Mouse (Mus musculus) midbrain, embryonic 12.5 days (tissue): Measurements from ENCODE around the gene Lifr. TPM values are rescaled to one million over a fixed set of nuclear protein-coding genes. Genes with fewer than 3 reads are reported as not detected.

Source experiments
- ATAC-seq: fragments of 200-750 bp; cut with Nextera tagmentation; 2 replicates; pipeline ENCODE4 v1.8.0; 2017; ENCODE audit warnings: low read depth, moderate TSS enrichment, moderate library complexity; ENCODE audit not compliant: low FRiP score
- H3K27ac ChIP-seq: fragments of 300-500 bp; sonication (generic); replicated peaks from 2 replicates; pipeline ENCODE4 v1.5.1; 2016; ENCODE audit warnings: mild to moderate bottlenecking
- H3K27me3 ChIP-seq: fragments of 300-500 bp; sonication (generic); 2 replicates; pipeline ENCODE4 v1.6.1; 2016; ENCODE audit warnings: mild to moderate bottlenecking
- H3K36me3 ChIP-seq: fragments of 300-500 bp; sonication (generic); 2 replicates; pipeline ENCODE4 v1.6.1; 2016
- H3K4me1 ChIP-seq: fragments of 300-500 bp; sonication (generic); 2 replicates; pipeline ENCODE4 v1.6.1; 2016
- H3K4me2 ChIP-seq: fragments of 300-500 bp; sonication (generic); replicated peaks from 2 replicates; pipeline ENCODE4 v1.6.1; 2016; ENCODE audit warnings: mild to moderate bottlenecking, moderate library complexity
- H3K4me3 ChIP-seq: fragments of 300-500 bp; sonication (generic); 2 replicates; pipeline ENCODE4 v1.5.1; 2016; ENCODE audit warnings: mild to moderate bottlenecking
- H3K9ac ChIP-seq: fragments of 300-500 bp; sonication (generic); replicated peaks from 2 replicates; pipeline ENCODE4 v1.6.1; 2016; ENCODE audit warnings: mild to moderate bottlenecking, moderate library complexity
- H3K9me3 ChIP-seq: fragments of 300-500 bp; sonication (generic); 2 replicates; pipeline ENCODE4 v1.6.1; 2016; ENCODE audit warnings: mild to moderate bottlenecking
- WGBS: fragments of 180-500 bp; shearing (Covaris S2); methylation state at CpG from one replicate; pipeline ENCODE4 v1.1.7; 2016; 5-methylcytosine and 5-hydroxymethylcytosine counted together
- polyA plus RNA-seq: library from polyadenylated mRNA; unstranded; fragments of >200 nt; fragmentation: Nextera tagmentation; extraction: Ambion mirVana; gene quantifications from 2 replicates; pipeline ENCODE4 v1.2.1, GENCODE M21; 2016

Lifr gene
- polyA plus RNA-seq, 1 experiment from 2014 or later, result 9.2 TPM

- Histone ChIP-seq H3K4me3 (no peak overlapping the region), H3K36me3 (no peaks in the 10 kb centered on the region), H3K9ac (no peak overlapping the region), H3K4me1 (peaks cover 7% of the 10 kb centered on the region), H3K4me2 (no peak overlapping the region), H3K27me3 (peaks cover 14% of the 10 kb centered on the region), H3K9me3 (no peaks in the 10 kb centered on the region), H3K27ac (no peak overlapping the region)
- ATAC-seq, result no peak
- WGBS, result 58% methylated on average over 11 of the region's 11 CpGs
Measured at GRCm38 (mm10) chr15:7134454-7135052, 44.1 kb downstream of the Lifr start.

- Histone ChIP-seq H3K36me3 (no peaks in the 10 kb centered on the region), H3K27ac (no peak overlapping the region), H3K27me3 (peaks cover 7% of the 10 kb centered on the region), H3K9me3 (no peaks in the 10 kb centered on the region), H3K4me2 (no peak overlapping the region), H3K9ac (no peak overlapping the region), H3K4me3 (no peak overlapping the region), H3K4me1 (no peaks in the 10 kb centered on the region)
- ATAC-seq, result no peak
- 89% methylated on average over 6 of the region's 6 CpGs for WGBS
Measured at GRCm38 (mm10) chr15:7135982-7136562, 45.7 kb downstream of the Lifr start.

GRCm38 (mm10) chr15:7136912-7137311 lies 46.5 kb downstream of the Lifr start:
- ATAC-seq, result no peak
- Histone ChIP-seq H3K4me2 (no peak overlapping the region), H3K36me3 (no peaks in the 10 kb centered on the region), H3K9me3 (no peaks in the 10 kb centered on the region), H3K4me3 (no peak overlapping the region), H3K27me3 (no peaks in the 10 kb centered on the region; the same call in 1 of the 2 replicates), H3K9ac (no peak overlapping the region), H3K4me1 (no peaks in the 10 kb centered on the region), H3K27ac (no peak overlapping the region)
- 88% methylated on average over 10 of the region's 10 CpGs for WGBS

- ATAC-seq, result no peak
- Histone ChIP-seq H3K4me2 (no peak overlapping the region), H3K4me3 (no peak overlapping the region), H3K27me3 (no peaks in the 10 kb centered on the region; the same call in 1 of the 2 replicates), H3K9me3 (no peaks in the 10 kb centered on the region), H3K4me1 (no peaks in the 10 kb centered on the region), H3K36me3 (no peaks in the 10 kb centered on the region), H3K9ac (no peak overlapping the region), H3K27ac (no peak overlapping the region)
- WGBS, result 92% methylated on average over 12 of the region's 12 CpGs
Measured at GRCm38 (mm10) chr15:7137607-7138006, 47.2 kb downstream of the Lifr start.

GRCm38 (mm10) chr15:7138471-7138870 lies 48.1 kb downstream of the Lifr start:
- H3K36me3 ChIP-seq, result no peaks in the 10 kb centered on the region
- no peaks in the 10 kb centered on the region for H3K27me3 ChIP-seq
- WGBS, result 92% methylated on average over 14 of the region's 14 CpGs
- H3K9me3 ChIP-seq, result no peaks in the 10 kb centered on the region
- no peak overlapping the region for H3K27ac ChIP-seq
- no peak for ATAC-seq
- no peak overlapping the region for H3K4me2 ChIP-seq
- no peak overlapping the region for H3K4me3 ChIP-seq
- no peaks in the 10 kb centered on the region for H3K4me1 ChIP-seq
- H3K9ac ChIP-seq, result no peak overlapping the region

GRCm38 (mm10) chr15:7140322-7140721 lies 49.9 kb downstream of the Lifr start:
- no peak for ATAC-seq
- no peak overlapping the region for H3K9ac ChIP-seq
- no peak overlapping the region for H3K4me3 ChIP-seq
- no peaks in the 10 kb centered on the region for H3K27me3 ChIP-seq
- H3K9me3 ChIP-seq, result no peaks in the 10 kb centered on the region
- H3K36me3 ChIP-seq, result no peaks in the 10 kb centered on the region
- no peaks in the 10 kb centered on the region for H3K4me1 ChIP-seq
- 91% methylated on average over 7 of the region's 7 CpGs for WGBS
- no peak overlapping the region for H3K27ac ChIP-seq
- no peak overlapping the region for H3K4me2 ChIP-seq

- Histone ChIP-seq H3K9ac (no peak overlapping the region), H3K27me3 (no peaks in the 10 kb centered on the region), H3K9me3 (no peaks in the 10 kb centered on the region), H3K4me1 (no peaks in the 10 kb centered on the region), H3K36me3 (no peaks in the 10 kb centered on the region), H3K4me3 (no peak overlapping the region), H3K4me2 (no peak overlapping the region), H3K27ac (no peak overlapping the region)
- no peak for ATAC-seq
- 86% methylated on average over 13 of the region's 13 CpGs for WGBS
Measured at GRCm38 (mm10) chr15:7141246-7141645, 50.8 kb downstream of the Lifr start.

- Histone ChIP-seq H3K9ac (no peak overlapping the region), H3K4me3 (no peak overlapping the region), H3K4me2 (no peak overlapping the region), H3K9me3 (no peaks in the 10 kb centered on the region), H3K27me3 (no peaks in the 10 kb centered on the region), H3K27ac (no peak overlapping the region), H3K4me1 (no peaks in the 10 kb centered on the region), H3K36me3 (no peaks in the 10 kb centered on the region)
- 75% methylated on average over 15 of the region's 15 CpGs for WGBS
- ATAC-seq, result no peak
Measured at GRCm38 (mm10) chr15:7143689-7144170, 53.3 kb downstream of the Lifr start.

- H3K4me1 ChIP-seq, result no peaks in the 10 kb centered on the region
- no peaks in the 10 kb centered on the region for H3K9me3 ChIP-seq
- ATAC-seq, result no peak
- no peaks in the 10 kb centered on the region for H3K36me3 ChIP-seq
- H3K4me3 ChIP-seq, result no peak overlapping the region
- H3K27ac ChIP-seq, result no peak overlapping the region
- 82% methylated on average over 3 of the region's 3 CpGs for WGBS
- no peaks in the 10 kb centered on the region for H3K27me3 ChIP-seq
- H3K4me2 ChIP-seq, result no peak overlapping the region
- H3K9ac ChIP-seq, result no peak overlapping the region
Measured at GRCm38 (mm10) chr15:7144542-7144941, 54.1 kb downstream of the Lifr start.

GRCm38 (mm10) chr15:7144942-7145341 lies 54.5 kb downstream of the Lifr start:
- 86% methylated on average over 9 of the region's 9 CpGs for WGBS
- no peak overlapping the region for H3K9ac ChIP-seq
- H3K27ac ChIP-seq, result no peak overlapping the region
- no peak overlapping the region for H3K4me3 ChIP-seq
- ATAC-seq, result no peak
- H3K27me3 ChIP-seq, result no peaks in the 10 kb centered on the region
- no peaks in the 10 kb centered on the region for H3K4me1 ChIP-seq
- no peaks in the 10 kb centered on the region for H3K36me3 ChIP-seq
- H3K9me3 ChIP-seq, result no peaks in the 10 kb centered on the region
- no peak overlapping the region for H3K4me2 ChIP-seq

GRCm38 (mm10) chr15:7145555-7145954 lies 55.1 kb downstream of the Lifr start:
- no peaks in the 10 kb centered on the region for H3K9me3 ChIP-seq
- WGBS, result 84% methylated on average over 5 of the region's 5 CpGs
- H3K4me3 ChIP-seq, result no peak overlapping the region
- H3K9ac ChIP-seq, result no peak overlapping the region
- H3K27me3 ChIP-seq, result no peaks in the 10 kb centered on the region
- H3K36me3 ChIP-seq, result no peaks in the 10 kb centered on the region
- no peaks in the 10 kb centered on the region for H3K4me1 ChIP-seq
- H3K27ac ChIP-seq, result no peak overlapping the region
- H3K4me2 ChIP-seq, result no peak overlapping the region
- no peak for ATAC-seq

- Histone ChIP-seq H3K9ac (no peak overlapping the region), H3K36me3 (no peaks in the 10 kb centered on the region), H3K4me3 (no peak overlapping the region), H3K4me1 (no peaks in the 10 kb centered on the region), H3K27ac (no peak overlapping the region), H3K27me3 (no peaks in the 10 kb centered on the region), H3K9me3 (no peaks in the 10 kb centered on the region), H3K4me2 (no peak overlapping the region)
- WGBS, result 84% methylated on average over 8 of the region's 8 CpGs
- ATAC-seq, result no peak
Measured at GRCm38 (mm10) chr15:7146529-7146928, 56.1 kb downstream of the Lifr start.

GRCm38 (mm10) chr15:7149796-7150195 lies 59.4 kb downstream of the Lifr start:
- no peak for ATAC-seq
- Histone ChIP-seq H3K27ac (no peak overlapping the region), H3K9ac (no peak overlapping the region), H3K4me1 (peaks cover 3% of the 10 kb centered on the region; the same call in 1 of the 2 replicates), H3K9me3 (no peaks in the 10 kb centered on the region), H3K4me2 (no peak overlapping the region), H3K4me3 (no peak overlapping the region), H3K36me3 (no peaks in the 10 kb centered on the region), H3K27me3 (no peaks in the 10 kb centered on the region)
- WGBS, result 94% methylated on average over 18 of the region's 18 CpGs
